Mouse (Mus musculus): ENCODE results near the gene Cd300ld3.
"Not testable (repeated sequence)": the region's sequence is repeated elsewhere in the genome, so short reads cannot be mapped to it uniquely, and the experiment has no call there.

Cd300ld3 gene

DNA sequence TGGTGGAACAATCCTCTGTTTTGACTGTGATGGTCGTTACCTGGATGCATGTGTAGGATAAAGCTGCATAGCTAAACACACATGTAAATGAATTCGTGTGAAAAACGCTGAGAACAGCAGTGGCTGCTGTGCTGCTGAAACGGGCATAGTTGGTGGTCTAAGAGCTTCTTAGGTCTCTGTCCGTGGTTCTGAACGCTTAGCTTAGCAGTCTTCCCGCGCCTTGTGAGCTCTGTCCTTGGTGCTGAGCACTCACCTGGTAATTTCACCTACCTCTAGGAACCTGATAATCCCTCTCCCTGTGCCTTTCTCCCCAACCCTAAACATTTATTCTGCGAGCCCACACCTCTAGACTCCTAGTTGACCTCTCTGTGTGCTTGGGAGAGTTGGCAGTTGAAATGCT is 4.0 kb upstream of the Cd300ld3 start:
- peak; percentile 28 for DNase-seq

DNA sequence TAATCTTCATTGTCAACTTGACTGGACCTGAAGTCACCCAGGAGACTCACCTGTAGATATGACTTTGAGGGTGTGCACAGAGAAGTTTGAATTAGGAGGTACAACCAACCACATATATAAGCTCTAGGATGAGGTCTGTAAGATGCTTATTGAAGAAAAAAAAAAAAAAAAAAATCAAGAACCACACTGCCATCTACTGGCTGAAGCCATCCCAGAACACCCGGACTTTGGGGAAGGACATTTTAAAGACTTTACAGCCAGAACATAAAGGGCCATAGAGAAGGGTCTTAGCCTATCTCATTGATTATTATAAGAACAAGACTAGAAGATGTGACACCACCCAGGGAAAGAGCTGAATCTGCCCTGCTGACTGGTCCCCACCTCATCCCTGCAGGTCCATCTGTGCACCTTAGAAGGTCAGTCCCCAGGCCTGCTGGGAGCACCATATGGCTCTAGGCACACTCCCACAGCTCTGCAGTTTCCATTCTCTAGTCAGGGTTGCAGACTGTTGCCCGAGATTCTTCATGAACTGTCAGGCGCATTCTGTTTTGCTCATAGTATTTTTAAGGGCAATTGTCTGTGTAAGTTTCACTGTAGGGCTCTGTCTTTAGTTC is 1.2 kb upstream of the Cd300ld3 start:
- DNase-seq: peak; percentile 98

DNA sequence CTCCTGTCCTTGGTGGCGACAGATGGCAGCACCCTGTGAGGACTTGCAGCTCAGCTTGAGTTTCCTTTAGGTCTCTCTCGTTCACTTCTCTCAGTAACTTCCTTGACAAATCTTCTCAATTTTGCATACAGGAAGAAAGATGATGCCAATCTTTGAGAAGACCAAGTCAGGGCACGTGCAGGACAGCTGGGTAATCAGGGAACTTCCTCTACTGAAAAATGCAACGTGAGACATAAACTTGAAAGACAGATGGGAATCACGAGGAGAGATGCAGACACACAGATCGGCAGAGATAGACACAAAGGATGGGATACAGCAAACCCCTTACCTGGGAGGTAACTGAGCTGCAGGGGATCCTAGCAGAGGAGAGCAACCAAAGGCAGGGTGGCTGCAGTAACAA is 10.5 kb downstream of the Cd300ld3 start, which contains the start of gene Cd300ld5:
Cd300ld5 (minus strand) TSS at position 101 of the 400 bp plus-strand sequence.
- not testable (repeated sequence) for DNase-seq

GRCm38 (mm10) chr11:115026912-115027311 is 21.3 kb downstream of the Cd300ld3 start, which contains the start of gene Cd300ld4:
Gene Cd300ld4, minus strand, starts transcription at chr11:115027012.
- DNase-seq: not testable (repeated sequence)

GRCm38 (mm10) chr11:115016093-115016492 is 32.1 kb downstream of the Cd300ld3 start, which contains the start of gene Cd300ld2:
Gene Cd300ld2, minus strand, starts transcription at chr11:115016193.
- DNase-seq: not testable (repeated sequence)

- DNase-seq: no peak
These were observed 44.1 kb downstream of the Cd300ld3 start for GRCm38 (mm10) chr11:115004070-115004469.

DNA sequence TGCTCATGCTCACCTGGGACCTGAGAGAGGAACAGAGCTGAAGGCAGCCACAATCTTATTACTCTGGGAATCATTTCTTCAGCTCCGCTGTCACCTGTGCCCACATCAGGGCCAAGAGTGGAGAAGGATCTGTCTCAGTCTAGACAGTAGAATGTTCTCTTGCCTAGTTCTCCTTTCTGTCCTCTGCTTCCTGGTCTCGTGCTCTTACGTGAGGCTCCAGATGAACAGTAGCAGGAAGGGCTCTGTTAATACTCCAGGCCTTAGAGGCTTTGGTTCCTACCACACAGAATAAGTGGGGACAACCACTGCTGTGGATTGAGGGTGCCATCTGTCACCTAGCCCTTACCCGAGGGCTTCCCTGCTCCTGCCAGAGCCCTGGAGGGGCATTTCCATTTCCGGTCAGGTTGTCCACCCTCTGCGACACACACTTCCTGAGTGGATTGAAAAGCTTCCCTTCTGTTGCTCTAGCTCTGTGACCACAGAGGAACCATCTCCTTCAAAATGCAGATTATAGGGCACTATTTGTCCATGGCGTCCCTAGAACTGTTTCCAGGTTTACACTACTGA is 46.7 kb downstream of the Cd300ld3 start, which contains the start of gene Cd300c2:
Cd300c2 (minus strand) TSS at position 407 of the 567 bp plus-strand sequence.
- peak; percentile 51 for DNase-seq
